Mouse (Mus musculus) bone marrow macrophage, adult 2 months (primary cell): ENCODE measurements around the gene Ate1. TPM values are rescaled to one million over a fixed set of nuclear protein-coding genes. Genes with fewer than 3 reads are reported as not detected.
A peak's percentile ranks its signal among the peaks of the same experiment; 100 is the strongest.

Experiments
- H3K27ac ChIP-seq: 2 replicates; pipeline ENCODE4 v1.5.1; 2012; ENCODE audit warnings: low read depth, low read length; ENCODE audit not compliant: insufficient read depth
- H3K4me1 ChIP-seq: 2 replicates; pipeline ENCODE4 v1.6.1; 2012; ENCODE audit warnings: low read length; ENCODE audit not compliant: control insufficient read depth, insufficient read depth
- H3K4me3 ChIP-seq: 2 replicates; pipeline ENCODE4 v1.5.1; 2012; ENCODE audit warnings: mild to moderate bottlenecking, low read length, moderate library complexity; ENCODE audit not compliant: insufficient read depth
- CTCF ChIP-seq: IDR thresholded peaks from 2 replicates; pipeline ENCODE4 v1.5.1; 2012; ENCODE audit warnings: low read depth, mild to moderate bottlenecking, low read length, moderate library complexity
- POLR2A ChIP-seq: IDR thresholded peaks from 2 replicates; pipeline ENCODE4 v1.6.1; 2012; ENCODE audit warnings: mild to moderate bottlenecking, low read depth, low read length, borderline replicate concordance
- polyA plus RNA-seq: library from polyadenylated mRNA; stranded (reverse); fragments of >200 nt; gene quantifications from 2 replicates; pipeline ENCODE4 v1.2.4, GENCODE M21; 2012; ENCODE audit not compliant: missing spikeins, insufficient read depth, insufficient read length

Gene Ate1
- polyA plus RNA-seq, 1 experiment, result 41.0 TPM

- H3K4me3 ChIP-seq, result no peak overlapping the region
- H3K4me1 ChIP-seq, result 0 out of 2 replicates have a peak, but pooled peaks cover 2% of the 10 kb centered on the region
- no peak overlapping the region for H3K27ac ChIP-seq
- TF ChIP-seq POLR2A, result no peak
- TF ChIP-seq CTCF, result no peak
These were observed 7.1 kb upstream of the Ate1 start for GRCm38 (mm10) chr7:130527306-130527705.

GRCm38 (mm10) chr7:130523451-130523850 is 3.3 kb upstream of the Ate1 start:
- Histone ChIP-seq H3K4me1 (0 out of 2 replicates have a peak, but pooled peaks cover 2% of the 10 kb centered on the region), H3K27ac (no peak overlapping the region), H3K4me3 (no peak overlapping the region)
- no peak for TF ChIP-seq POLR2A
- no peak for TF ChIP-seq CTCF

- TF ChIP-seq CTCF (no peak), POLR2A (no peak)
- peaks cover 16% of the 10 kb centered on the region for H3K4me1 ChIP-seq
- H3K27ac ChIP-seq, result no peak overlapping the region
- H3K4me3 ChIP-seq, result no peak overlapping the region
These were observed 748 bp upstream of the Ate1 start for GRCm38 (mm10) chr7:130520812-130521422.

GRCm38 (mm10) chr7:130519096-130520048 is 797 bp downstream of the Ate1 start:
- no peak for TF ChIP-seq POLR2A
- TF ChIP-seq CTCF, result no peak
- H3K4me1 ChIP-seq, result peaks cover 17% of the 10 kb centered on the region
- H3K27ac ChIP-seq, result peak overlapping the region; percentile 88
- peak overlapping the region; percentile 85 for H3K4me3 ChIP-seq

GRCm38 (mm10) chr7:130518213-130519095 is 1.7 kb downstream of the Ate1 start:
- TF ChIP-seq POLR2A, result no peak
- no peak for TF ChIP-seq CTCF

GRCm38 (mm10) chr7:130510243-130510642 is 9.9 kb downstream of the Ate1 start:
- H3K4me1 ChIP-seq, result peaks cover 6% of the 10 kb centered on the region
- TF ChIP-seq POLR2A (no peak), CTCF (no peak)
- H3K27ac ChIP-seq, result no peak overlapping the region
- no peak overlapping the region for H3K4me3 ChIP-seq

More at GRCm38 (mm10) chr7:130518213-130519095, 1.7 kb downstream of the Ate1 start:
- Histone ChIP-seq H3K4me1 (peaks cover 15% of the 10 kb centered on the region), H3K27ac (no peak overlapping the region), H3K4me3 (peak overlapping the region; percentile 85)

GRCm38 (mm10) chr7:130503006-130503405 is 17.2 kb downstream of the Ate1 start:
- no peak overlapping the region for H3K4me3 ChIP-seq
- no peak for TF ChIP-seq CTCF
- no peak for TF ChIP-seq POLR2A
- H3K27ac ChIP-seq, result no peak overlapping the region
- no peaks in the 10 kb centered on the region for H3K4me1 ChIP-seq

- no peak overlapping the region for H3K4me3 ChIP-seq
- no peak overlapping the region for H3K27ac ChIP-seq
- TF ChIP-seq POLR2A (no peak), CTCF (no peak)
- 0 out of 2 replicates have a peak, but pooled peaks cover 2% of the 10 kb centered on the region for H3K4me1 ChIP-seq
These were observed 18.7 kb downstream of the Ate1 start for GRCm38 (mm10) chr7:130501499-130501898.

GRCm38 (mm10) chr7:130493346-130493745 is 26.8 kb downstream of the Ate1 start:
- TF ChIP-seq CTCF, result no peak
- TF ChIP-seq POLR2A, result no peak
- no peak overlapping the region for H3K27ac ChIP-seq

More at GRCm38 (mm10) chr7:130493346-130493745, 26.8 kb downstream of the Ate1 start:
- no peak overlapping the region for H3K4me3 ChIP-seq
- H3K4me1 ChIP-seq, result peaks cover 14% of the 10 kb centered on the region
